Mouse (Mus musculus) ES-Bruce4 (cell line): Measurements from ENCODE around the gene Pola1. TPM values are rescaled to one million over a fixed set of nuclear protein-coding genes. Genes with fewer than 3 reads are reported as not detected.

Experiments used
- H3K27ac ChIP-seq: 2 replicates; pipeline ENCODE4 v1.5.1; 2012; ENCODE audit warnings: low read length, inconsistent platforms; ENCODE audit not compliant: insufficient read depth
- H3K27me3 ChIP-seq: 2 replicates; pipeline ENCODE4 v1.6.1; 2012; ENCODE audit warnings: mild to moderate bottlenecking, low read length, inconsistent platforms; ENCODE audit not compliant: control insufficient read depth, poor library complexity, insufficient read depth, severe bottlenecking
- H3K36me3 ChIP-seq: 2 replicates; pipeline ENCODE4 v1.6.1; 2012; ENCODE audit warnings: inconsistent platforms, mild to moderate bottlenecking, low read length, moderate library complexity; ENCODE audit not compliant: control insufficient read depth, poor library complexity, insufficient read depth, severe bottlenecking
- H3K4me1 ChIP-seq: one replicate; pipeline ENCODE4 v1.8.1; 2011; ENCODE audit warnings: low read length; ENCODE audit not compliant: control insufficient read depth, insufficient read depth
- H3K4me3 ChIP-seq: 2 replicates; pipeline ENCODE4 v1.5.1; 2011; ENCODE audit warnings: low read depth, mild to moderate bottlenecking, low read length
- H3K9ac ChIP-seq: 2 replicates; pipeline ENCODE4 v1.6.1; 2012; ENCODE audit warnings: low read depth, mild to moderate bottlenecking, inconsistent platforms; ENCODE audit not compliant: poor library complexity, severe bottlenecking
- H3K9me3 ChIP-seq: replicated peaks from 2 replicates; pipeline ENCODE4 v1.6.1; 2012; ENCODE audit warnings: mild to moderate bottlenecking, low read length, inconsistent platforms; ENCODE audit not compliant: control insufficient read depth, poor library complexity, insufficient read depth, severe bottlenecking
- CTCF ChIP-seq: IDR thresholded peaks from one replicate; pipeline ENCODE4 v1.8.1; 2011; ENCODE audit warnings: low read depth, low read length
- EP300 ChIP-seq: IDR thresholded peaks from 2 replicates; pipeline ENCODE4 v1.6.1; 2011; ENCODE audit warnings: low read depth, low read length; ENCODE audit not compliant: insufficient read depth
- POLR2A ChIP-seq: IDR thresholded peaks from one replicate; pipeline ENCODE4 v1.8.1; 2011; ENCODE audit warnings: low read length; ENCODE audit not compliant: insufficient read depth
- polyA plus RNA-seq: library from polyadenylated mRNA; stranded (reverse); fragments of >200 nt; gene quantifications from 2 replicates; pipeline ENCODE4 v1.2.4, GENCODE M21; 2011; ENCODE audit warnings: low read depth; ENCODE audit not compliant: missing spikeins, insufficient read depth, insufficient read length

Pola1 gene
- polyA plus RNA-seq, 1 experiment = 46.8 TPM

- no peak overlapping the region for H3K27ac ChIP-seq
- H3K9me3 ChIP-seq = no peaks in the 10 kb centered on the region
- peak overlapping the region; percentile 46 for H3K4me3 ChIP-seq
- H3K27me3 ChIP-seq = peaks cover 14% of the 10 kb centered on the region
- no peak for TF ChIP-seq EP300
- no peak for TF ChIP-seq POLR2A
- TF ChIP-seq CTCF = no peak
- peak overlapping the region; percentile 35; the same call in 1 of the 2 replicates for H3K9ac ChIP-seq
- peaks cover 2% of the 10 kb centered on the region for H3K4me1 ChIP-seq
- no peaks in the 10 kb centered on the region for H3K36me3 ChIP-seq
Observed at GRCm38 (mm10) chrX:93299046-93299626, 332.8 kb downstream of the Pola1 start.

- no peak for TF ChIP-seq EP300
- TF ChIP-seq POLR2A = no peak
- TF ChIP-seq CTCF = no peak
Observed at GRCm38 (mm10) chrX:93297001-93297441, 334.9 kb downstream of the Pola1 start.

GRCm38 (mm10) chrX:93295819-93296218, 336.1 kb downstream of the Pola1 start:
- Histone ChIP-seq H3K9me3 (no peaks in the 10 kb centered on the region), H3K36me3 (no peaks in the 10 kb centered on the region), H3K27me3 (peaks cover 14% of the 10 kb centered on the region), H3K9ac (no peak overlapping the region), H3K4me3 (no peak overlapping the region), H3K4me1 (peaks cover 2% of the 10 kb centered on the region), H3K27ac (no peak overlapping the region)
- TF ChIP-seq POLR2A (no peak), EP300 (no peak), CTCF (no peak)

More at GRCm38 (mm10) chrX:93297001-93297441, 334.9 kb downstream of the Pola1 start:
- H3K9me3 ChIP-seq = no peaks in the 10 kb centered on the region
- peaks cover 14% of the 10 kb centered on the region for H3K27me3 ChIP-seq
- peak overlapping the region; percentile 40 for H3K4me3 ChIP-seq
- H3K27ac ChIP-seq = no peak overlapping the region
- no peaks in the 10 kb centered on the region for H3K36me3 ChIP-seq
- no peak overlapping the region for H3K9ac ChIP-seq
- peaks cover 2% of the 10 kb centered on the region for H3K4me1 ChIP-seq

- 0 out of 2 replicates have a peak overlapping the region, but pooled peaks have one; percentile 22 for H3K4me3 ChIP-seq
- TF ChIP-seq POLR2A (no peak), EP300 (no peak), CTCF (no peak)
- peaks cover 2% of the 10 kb centered on the region for H3K4me1 ChIP-seq
- H3K9ac ChIP-seq = no peak overlapping the region
- H3K9me3 ChIP-seq = no peaks in the 10 kb centered on the region
- H3K27me3 ChIP-seq = peaks cover 21% of the 10 kb centered on the region
- H3K27ac ChIP-seq = no peak overlapping the region
- no peaks in the 10 kb centered on the region for H3K36me3 ChIP-seq
Observed at GRCm38 (mm10) chrX:93294736-93295490, 337.0 kb downstream of the Pola1 start.

- no peaks in the 10 kb centered on the region for H3K9me3 ChIP-seq
- H3K9ac ChIP-seq = no peak overlapping the region
- H3K4me3 ChIP-seq = no peak overlapping the region
- TF ChIP-seq CTCF = no peak
- TF ChIP-seq POLR2A = no peak
- no peak for TF ChIP-seq EP300
- H3K36me3 ChIP-seq = no peaks in the 10 kb centered on the region
- H3K27me3 ChIP-seq = peaks cover 17% of the 10 kb centered on the region
- no peak overlapping the region for H3K27ac ChIP-seq
- H3K4me1 ChIP-seq = no peaks in the 10 kb centered on the region
Observed at GRCm38 (mm10) chrX:93292031-93292430, 339.9 kb downstream of the Pola1 start.
